Mouse (Mus musculus): ENCODE measurements around the gene Grid1. TPM values are rescaled to one million over a fixed set of nuclear protein-coding genes. Genes with fewer than 3 reads are reported as not detected.

Grid1 gene
- polyA plus RNA-seq, 1 experiment: not detected

GRCm38 (mm10) chr14:35356480-35357085, 536.7 kb downstream of the Grid1 start:
- no peaks in the 10 kb centered on the region for H3K36me3 ChIP-seq (ENCODE audit: control insufficient read depth, insufficient read depth)
- no peaks in the 10 kb centered on the region for H3K79me2 ChIP-seq (ENCODE audit: control insufficient read depth, insufficient read depth)
- H3ac ChIP-seq (ENCODE audit: control insufficient read depth, insufficient read length): no peak overlapping the region
- TF ChIP-seq TCF3 (IDR thresholded peaks at IDR 0.05; ENCODE audit: insufficient read length, low read depth): no peak
- TF ChIP-seq POLR2AphosphoS2 (IDR thresholded peaks at IDR 0.05; ENCODE audit: insufficient read length, low read depth): no peak
- TF ChIP-seq MYOD1 (IDR thresholded peaks at IDR 0.05; ENCODE audit: control insufficient read depth in 1 of 3, insufficient read length in 2 of 3, low read depth in 2 of 3): no peak
- H3K4me2 ChIP-seq (ENCODE audit: low read depth): no peak overlapping the region
- no peak overlapping the region for H3K4me3 ChIP-seq
- no peaks in the 10 kb centered on the region for H3K27me3 ChIP-seq (ENCODE audit: control insufficient read depth, insufficient read depth, insufficient read length)

- Histone ChIP-seq H3ac (ENCODE audit: control insufficient read depth, insufficient read length) (no peak overlapping the region), H3K36me3 (ENCODE audit: control insufficient read depth, insufficient read depth) (no peaks in the 10 kb centered on the region)
Observed at GRCm38 (mm10) chr14:35358136-35358821, 538.4 kb downstream of the Grid1 start.

GRCm38 (mm10) chr14:35365177-35365944, 545.5 kb downstream of the Grid1 start:
- Histone ChIP-seq H3K27me3 (ENCODE audit: control insufficient read depth, insufficient read depth, insufficient read length) (no peaks in the 10 kb centered on the region), H3K4me2 (ENCODE audit: low read depth) (no peak overlapping the region), H3K79me2 (ENCODE audit: control insufficient read depth, insufficient read depth) (no peaks in the 10 kb centered on the region), H3K36me3 (ENCODE audit: control insufficient read depth, insufficient read depth) (no peaks in the 10 kb centered on the region), H3ac (ENCODE audit: control insufficient read depth, insufficient read length) (no peak overlapping the region), H3K4me3 (no peak overlapping the region)
- TF ChIP-seq REST (IDR thresholded peaks at IDR 0.05; ENCODE audit: insufficient read depth, insufficient read length) (no peak), SRF (IDR thresholded peaks at IDR 0.05; ENCODE audit: control insufficient read depth, insufficient read length, low read depth) (no peak), MAX (IDR thresholded peaks at IDR 0.05; ENCODE audit: low read depth) (no peak), POLR2AphosphoS2 (IDR thresholded peaks at IDR 0.05; ENCODE audit: insufficient read length, low read depth) (no peak), E2F4 (IDR thresholded peaks at IDR 0.05; ENCODE audit: insufficient read depth) (no peak), MYOD1 (IDR thresholded peaks at IDR 0.05; ENCODE audit: control insufficient read depth in 1 of 3, insufficient read length in 2 of 3, low read depth in 2 of 3) (no peak), TCF3 (IDR thresholded peaks at IDR 0.05; ENCODE audit: insufficient read length, low read depth) (no peak), TCF12 (IDR thresholded peaks at IDR 0.05; ENCODE audit: insufficient read depth, poor library complexity, severe bottlenecking) (no peak), MYOG (IDR thresholded peaks at IDR 0.05; ENCODE audit: control insufficient read depth in 1 of 3, insufficient read depth in 1 of 3, insufficient read length in 2 of 3, low read depth in 2 of 3) (no peak), CEBPB (IDR thresholded peaks at IDR 0.05; ENCODE audit: insufficient read depth, poor library complexity, severe bottlenecking) (no peak), POLR2A (IDR thresholded peaks at IDR 0.05; ENCODE audit: insufficient read length, low read depth) (no peak), USF1 (IDR thresholded peaks at IDR 0.05; ENCODE audit: low read depth) (no peak)

More at GRCm38 (mm10) chr14:35358136-35358821, 538.4 kb downstream of the Grid1 start:
- H3K4me2 ChIP-seq (ENCODE audit: low read depth): no peak overlapping the region
- no peaks in the 10 kb centered on the region for H3K79me2 ChIP-seq (ENCODE audit: control insufficient read depth, insufficient read depth)
- H3K27me3 ChIP-seq (ENCODE audit: control insufficient read depth, insufficient read depth, insufficient read length): no peaks in the 10 kb centered on the region
- TF ChIP-seq TCF3 (IDR thresholded peaks at IDR 0.05; ENCODE audit: insufficient read length, low read depth) (no peak), POLR2AphosphoS2 (IDR thresholded peaks at IDR 0.05; ENCODE audit: insufficient read length, low read depth) (no peak), SRF (IDR thresholded peaks at IDR 0.05; ENCODE audit: control insufficient read depth, insufficient read length, low read depth) (no peak), TCF12 (IDR thresholded peaks at IDR 0.05; ENCODE audit: insufficient read depth, poor library complexity, severe bottlenecking) (no peak), MYOD1 (IDR thresholded peaks at IDR 0.05; ENCODE audit: control insufficient read depth in 1 of 3, insufficient read length in 2 of 3, low read depth in 2 of 3) (no peak), MAX (IDR thresholded peaks at IDR 0.05; ENCODE audit: low read depth) (no peak), MYOG (IDR thresholded peaks at IDR 0.05; ENCODE audit: control insufficient read depth in 1 of 3, insufficient read depth in 1 of 3, insufficient read length in 2 of 3, low read depth in 2 of 3) (no peak), USF1 (IDR thresholded peaks at IDR 0.05; ENCODE audit: low read depth) (no peak), REST (IDR thresholded peaks at IDR 0.05; ENCODE audit: insufficient read depth, insufficient read length) (no peak), E2F4 (IDR thresholded peaks at IDR 0.05; ENCODE audit: insufficient read depth) (no peak), CEBPB (IDR thresholded peaks at IDR 0.05; ENCODE audit: insufficient read depth, poor library complexity, severe bottlenecking) (no peak), POLR2A (IDR thresholded peaks at IDR 0.05; ENCODE audit: insufficient read length, low read depth) (no peak)
- H3K4me3 ChIP-seq: no peak overlapping the region

GRCm38 (mm10) chr14:35374374-35374773, 554.5 kb downstream of the Grid1 start:
- no peak overlapping the region for H3ac ChIP-seq (ENCODE audit: control insufficient read depth, insufficient read length)
- H3K36me3 ChIP-seq (ENCODE audit: control insufficient read depth, insufficient read depth): no peaks in the 10 kb centered on the region
- no peaks in the 10 kb centered on the region for H3K79me2 ChIP-seq (ENCODE audit: control insufficient read depth, insufficient read depth)
- no peaks in the 10 kb centered on the region for H3K27me3 ChIP-seq (ENCODE audit: control insufficient read depth, insufficient read depth, insufficient read length)
- H3K4me2 ChIP-seq (ENCODE audit: low read depth): no peak overlapping the region
- no peak overlapping the region for H3K4me3 ChIP-seq
- TF ChIP-seq MYOG (IDR thresholded peaks at IDR 0.05; ENCODE audit: control insufficient read depth in 1 of 3, insufficient read depth in 1 of 3, insufficient read length in 2 of 3, low read depth in 2 of 3) (no peak), USF1 (IDR thresholded peaks at IDR 0.05; ENCODE audit: low read depth) (no peak), CEBPB (IDR thresholded peaks at IDR 0.05; ENCODE audit: insufficient read depth, poor library complexity, severe bottlenecking) (no peak), E2F4 (IDR thresholded peaks at IDR 0.05; ENCODE audit: insufficient read depth) (no peak), SRF (IDR thresholded peaks at IDR 0.05; ENCODE audit: control insufficient read depth, insufficient read length, low read depth) (no peak), REST (IDR thresholded peaks at IDR 0.05; ENCODE audit: insufficient read depth, insufficient read length) (no peak), MYOD1 (IDR thresholded peaks at IDR 0.05; ENCODE audit: control insufficient read depth in 1 of 3, insufficient read length in 2 of 3, low read depth in 2 of 3) (no peak), MAX (IDR thresholded peaks at IDR 0.05; ENCODE audit: low read depth) (no peak), TCF12 (IDR thresholded peaks at IDR 0.05; ENCODE audit: insufficient read depth, poor library complexity, severe bottlenecking) (no peak), TCF3 (IDR thresholded peaks at IDR 0.05; ENCODE audit: insufficient read length, low read depth) (no peak), POLR2A (IDR thresholded peaks at IDR 0.05; ENCODE audit: insufficient read length, low read depth) (no peak), POLR2AphosphoS2 (IDR thresholded peaks at IDR 0.05; ENCODE audit: insufficient read length, low read depth) (no peak)

Data from myocyte (in vitro differentiated cells).